Mouse (Mus musculus) E14TG2a.4 (cell line): ENCODE results near the gene Fzd5.

Experiments used
- CTCF ChIP-seq: conservative IDR thresholded peaks from 2 replicates; pipeline ENCODE4 v1.5.1; 2014; ENCODE audit warnings: low read length
- POU5F1 ChIP-seq: IDR thresholded peaks from 2 replicates; pipeline ENCODE4 v1.6.1; 2014; ENCODE audit warnings: low read length, borderline replicate concordance

DNA sequence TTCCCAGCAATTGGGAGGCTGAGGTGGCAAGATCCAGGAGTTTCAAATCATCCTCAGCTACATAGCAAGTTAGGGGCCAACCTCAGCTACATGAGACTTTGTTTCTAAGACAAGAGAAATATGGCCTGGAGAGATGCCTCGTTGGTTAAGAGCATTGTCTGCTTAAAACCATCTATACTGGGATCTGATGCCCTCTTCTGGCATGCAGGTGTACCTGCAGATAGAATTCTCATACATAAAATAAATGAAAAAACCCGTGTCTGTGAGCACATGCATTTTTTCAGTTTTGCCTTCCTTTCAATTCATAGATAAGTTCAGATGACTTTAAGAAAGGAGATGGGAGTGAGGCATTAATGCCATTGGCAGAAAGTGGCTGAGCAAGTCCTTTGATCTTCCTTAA is 27.7 kb downstream of the Fzd5 start:
- peak; percentile 46 for TF ChIP-seq CTCF
- no peak for TF ChIP-seq POU5F1
